Mouse (Mus musculus): ENCODE results near the gene Slc13a2.

Slc13a2 gene

DNA sequence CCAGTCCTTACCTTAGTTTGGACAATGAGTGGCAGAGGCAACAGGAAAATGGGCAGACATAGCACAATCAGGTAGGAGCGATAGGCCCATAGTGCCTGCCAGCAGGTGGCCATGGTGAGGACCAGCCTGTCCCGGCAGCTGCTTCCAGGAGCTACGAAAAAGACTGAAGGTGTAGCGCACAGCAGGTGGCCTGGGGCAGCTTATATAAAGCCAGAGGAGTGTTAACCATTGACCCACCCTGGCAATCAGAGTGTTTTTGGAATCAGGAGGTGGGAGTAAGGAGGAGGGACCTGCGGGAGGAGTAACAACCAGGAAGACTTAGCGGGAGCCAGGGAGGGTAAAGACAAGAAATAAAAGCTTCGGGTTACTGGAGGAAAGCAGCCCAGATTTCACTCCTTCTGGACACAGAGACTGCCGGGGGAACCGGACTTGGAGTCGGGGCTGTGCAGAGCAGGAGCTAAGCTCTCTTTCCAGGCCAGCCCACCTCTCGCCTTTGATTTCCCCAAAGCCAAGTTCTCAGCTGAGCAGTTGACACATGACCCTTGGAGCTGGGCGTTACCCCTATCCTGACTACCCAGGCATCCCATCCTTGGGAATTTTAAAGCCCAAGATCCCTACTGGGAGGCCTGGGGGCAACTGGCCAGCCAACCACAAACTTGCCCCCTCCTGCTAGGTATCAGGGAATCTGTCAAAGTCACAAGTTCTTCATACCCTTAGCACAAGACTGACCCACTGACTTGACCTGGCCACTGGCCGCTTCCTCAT lies at the start of gene Slc13a2:
Gene Slc13a2 (minus strand): TSS at position 163 of the 765 bp plus-strand sequence.
- DNase-seq, result no peak

GRCm38 (mm10) chr11:78471326-78472103 lies 49.5 kb upstream of the Slc13a2 start:
- DNase-seq, result no peak

DNA sequence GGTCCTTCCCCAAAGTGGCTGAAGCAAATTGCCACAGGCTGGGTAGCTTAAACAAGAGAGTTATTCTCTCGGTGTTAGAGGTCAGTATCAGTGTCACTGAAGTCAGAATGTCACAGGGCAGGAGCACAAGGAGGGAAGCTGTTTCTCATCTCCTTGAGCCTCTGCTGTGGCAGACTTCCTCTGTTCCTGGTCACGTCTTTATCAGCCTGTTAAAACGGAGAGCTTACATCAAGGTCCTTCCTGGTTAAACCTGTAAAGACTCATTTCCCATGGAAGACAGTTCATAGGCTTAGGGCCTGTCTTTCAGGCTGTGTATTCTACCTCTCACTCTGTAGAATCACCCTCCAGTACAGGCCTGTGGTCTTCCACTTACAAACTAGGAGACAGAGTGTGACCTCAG lies 45.9 kb upstream of the Slc13a2 start:
- DNase-seq, result no peak

- DNase-seq, result no peak
Measured at GRCm38 (mm10) chr11:78467515-78467914, 45.5 kb upstream of the Slc13a2 start.

- no peak for DNase-seq
Measured at GRCm38 (mm10) chr11:78466242-78466912, 44.4 kb upstream of the Slc13a2 start.

DNA sequence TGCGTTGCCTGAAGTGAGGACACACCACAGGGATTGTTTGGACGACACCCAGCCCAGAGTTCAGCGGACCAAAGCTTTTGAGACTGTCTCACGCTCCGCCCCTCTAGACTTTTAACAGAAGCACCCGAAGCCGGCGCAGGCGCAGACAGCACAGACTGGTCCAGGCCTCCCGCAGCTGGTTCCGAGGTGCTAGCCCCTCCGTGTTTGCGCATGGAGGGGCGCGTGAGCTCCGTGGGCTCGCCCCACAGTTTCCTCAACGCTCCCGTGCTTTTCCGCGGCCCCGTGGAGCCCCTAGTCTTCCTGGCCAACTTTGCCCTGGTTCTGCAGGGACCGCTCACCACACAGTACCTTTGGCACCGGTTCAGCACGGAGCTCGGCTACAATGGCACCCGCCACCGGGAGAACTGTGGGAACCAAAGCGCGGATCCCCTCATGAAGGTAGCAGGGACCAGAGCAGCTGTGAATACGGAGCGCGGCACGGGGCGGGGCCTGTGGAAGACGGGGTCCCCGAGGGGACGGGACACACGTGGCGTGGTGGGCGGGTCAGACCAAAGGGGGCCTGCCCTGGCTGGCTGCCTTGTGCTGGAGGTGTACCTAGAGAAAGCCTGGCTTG lies 43.7 kb upstream of the Slc13a2 start, which contains the start of gene Slc46a1:
Gene Slc46a1 (plus strand): TSS at position 130 of the 613 bp plus-strand sequence.
- peak; percentile 82 for DNase-seq

GRCm38 (mm10) chr11:78465116-78465515 lies 43.1 kb upstream of the Slc13a2 start:
- DNase-seq, result no peak

GRCm38 (mm10) chr11:78463286-78464036 lies 41.4 kb upstream of the Slc13a2 start:
- DNase-seq, result no peak

DNA sequence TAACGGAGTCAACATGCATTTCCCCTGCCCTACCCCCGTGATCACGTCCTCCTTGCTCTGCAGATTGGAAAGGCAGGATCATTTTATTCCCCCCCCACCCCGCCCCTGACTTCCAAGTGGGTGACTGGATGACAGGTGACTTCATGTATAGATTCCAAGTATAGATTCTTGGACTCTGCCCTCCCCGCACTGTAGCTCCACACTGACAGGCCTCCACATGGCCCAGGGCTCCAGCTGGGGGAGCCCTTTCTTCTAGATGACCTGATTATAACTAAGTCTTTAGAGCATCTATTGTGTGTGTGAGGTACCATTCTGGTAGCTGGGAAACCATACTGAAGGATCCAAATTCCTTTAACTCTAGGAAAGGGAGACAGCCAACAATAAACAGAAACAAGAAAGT lies 40.7 kb upstream of the Slc13a2 start:
- no peak for DNase-seq

GRCm38 (mm10) chr11:78461894-78462293 lies 39.9 kb upstream of the Slc13a2 start:
- no peak for DNase-seq

GRCm38 (mm10) chr11:78458740-78459139 lies 36.7 kb upstream of the Slc13a2 start:
- DNase-seq, result no peak

GRCm38 (mm10) chr11:78455308-78455707 lies 33.3 kb upstream of the Slc13a2 start:
- no peak for DNase-seq

DNA sequence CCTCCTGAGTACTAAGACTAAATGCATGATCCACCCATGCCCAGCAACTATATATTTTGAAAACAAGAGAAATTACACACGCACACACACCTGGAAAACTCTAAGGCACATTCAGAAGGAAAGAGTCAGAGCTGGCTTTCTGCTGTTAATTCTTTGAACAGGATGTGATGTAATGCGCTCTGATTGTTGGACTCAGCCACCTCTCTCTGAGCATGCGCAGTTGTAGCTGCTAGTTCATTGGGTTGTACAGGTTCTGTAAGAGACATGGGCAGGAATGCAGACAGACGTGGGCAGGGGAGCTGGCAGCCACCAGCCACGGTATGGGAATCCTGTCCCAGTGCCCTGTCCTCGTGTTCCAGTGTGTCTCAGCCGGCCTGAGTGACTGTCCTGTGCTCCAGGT lies 32.3 kb upstream of the Slc13a2 start:
- DNase-seq, result no peak

DNA sequence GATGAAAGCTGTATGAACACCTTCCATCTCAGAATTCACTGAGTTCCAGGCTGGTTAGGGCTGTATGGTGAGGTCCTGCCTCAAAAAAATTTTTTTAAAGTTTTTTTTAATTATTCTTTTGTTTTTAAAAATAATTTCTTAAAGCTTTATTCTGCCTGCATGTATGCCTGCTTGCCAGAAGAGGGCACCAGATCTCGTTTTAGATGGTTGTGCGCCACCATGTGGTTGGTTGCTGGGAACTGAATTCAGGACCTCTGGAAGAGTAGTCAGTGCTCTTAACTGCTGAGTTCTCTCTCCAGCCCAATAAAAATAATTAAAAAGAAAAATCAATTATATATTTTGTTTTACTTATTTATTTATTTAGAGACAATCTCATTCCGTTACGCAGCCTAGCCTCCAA lies 31.7 kb upstream of the Slc13a2 start:
- peak; percentile 70 for DNase-seq

DNA sequence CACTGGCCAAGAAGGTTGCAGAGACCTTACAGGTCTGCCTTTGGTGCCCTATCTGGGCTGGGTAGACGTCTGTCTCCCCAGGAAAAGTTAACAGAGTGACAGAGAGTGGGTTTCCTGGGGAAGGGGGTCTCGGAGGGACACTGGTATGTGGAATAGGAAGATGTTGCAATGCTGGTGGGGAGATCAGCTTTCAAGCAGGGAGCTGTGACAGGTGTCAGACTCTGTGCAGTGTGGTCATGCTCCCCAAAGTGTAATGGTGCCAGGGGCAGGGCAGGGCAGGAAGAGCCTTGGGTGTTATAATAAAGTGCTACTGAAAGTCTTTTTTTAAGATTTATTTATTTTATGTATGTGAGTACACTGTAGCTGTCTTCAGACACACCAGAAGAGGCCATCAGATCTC lies 28.3 kb upstream of the Slc13a2 start:
- DNase-seq, result no peak

- DNase-seq, result no peak
Measured at GRCm38 (mm10) chr11:78448242-78448641, 26.2 kb upstream of the Slc13a2 start.

- DNase-seq, result no peak
Measured at GRCm38 (mm10) chr11:78447168-78447567, 25.2 kb upstream of the Slc13a2 start.

- DNase-seq, result no peak
Measured at GRCm38 (mm10) chr11:78443115-78443514, 21.1 kb upstream of the Slc13a2 start.

GRCm38 (mm10) chr11:78438399-78438930 lies 16.4 kb upstream of the Slc13a2 start:
- DNase-seq, result no peak

GRCm38 (mm10) chr11:78437182-78437581 lies 15.2 kb upstream of the Slc13a2 start:
- DNase-seq, result no peak

GRCm38 (mm10) chr11:78435776-78436349 lies 13.8 kb upstream of the Slc13a2 start:
- peak; percentile 31 for DNase-seq

GRCm38 (mm10) chr11:78434052-78434451 lies 12.0 kb upstream of the Slc13a2 start:
- DNase-seq, result no peak
